Mouse (Mus musculus) lung, adult 2 months (tissue): ENCODE results near the gene Simc1. TPM values are rescaled to one million over a fixed set of nuclear protein-coding genes. Genes with fewer than 3 reads are reported as not detected.
A peak's percentile ranks its signal among the peaks of the same experiment; 100 is the strongest.

ENCODE experiments used
- DNase-seq: peaks from one replicate; pipeline ENCODE4 v3.0.0; 2022
- H3K4me1 ChIP-seq: fragments of 200-500 bp; 2 replicates; pipeline ENCODE4 v1.6.1; 2011; ENCODE audit warnings: low read length; ENCODE audit not compliant: control insufficient read depth, insufficient read depth
- H3K4me3 ChIP-seq: fragments of 200-500 bp; replicated peaks from 2 replicates; pipeline ENCODE3; 2011; ENCODE audit warnings: low read depth, mild to moderate bottlenecking, control low read depth, low read length; ENCODE audit errors: extremely low read depth
- CTCF ChIP-seq: fragments of 200-500 bp; IDR thresholded peaks from 2 replicates; pipeline ENCODE4 v1.5.1; 2011; ENCODE audit warnings: mild to moderate bottlenecking, low read length, control low read depth; ENCODE audit not compliant: insufficient read depth
- POLR2A ChIP-seq: fragments of 200-500 bp; IDR thresholded peaks from 2 replicates; pipeline ENCODE4 v1.6.1; 2011; ENCODE audit warnings: low read depth, mild to moderate bottlenecking, control low read depth, low read length, borderline replicate concordance; ENCODE audit errors: extremely low read depth
- WGBS: fragments of 180-500 bp; shearing (Covaris S2); methylation state at CpG from one replicate; pipeline ENCODE4 v1.1.7; 2018; 5-methylcytosine and 5-hydroxymethylcytosine counted together
- polyA plus RNA-seq: library from polyadenylated mRNA; depleted of rRNA; stranded (reverse); fragments of >200 nt; gene quantifications from 2 replicates; pipeline ENCODE4 v1.2.3, GENCODE M21; 2012; rRNA removed

Gene Simc1
- polyA plus RNA-seq: 4.8 and 5.7 TPM in 2 replicates

GRCm38 (mm10) chr13:54503604-54504521, at the start of gene Simc1:
Gene Simc1 (plus strand): TSS chr13:54503779.
- Histone ChIP-seq H3K4me1 (peaks cover 8% of the 10 kb centered on the region), H3K4me3 (peak within 1 kb of the TSS; percentile 67)
- TF ChIP-seq CTCF: no peak
- peak; percentile 77 for TF ChIP-seq POLR2A
- DNase-seq: peak; percentile 75
- 1% methylated on average over 102 of the region's 105 CpGs for WGBS

GRCm38 (mm10) chr13:54457062-54457461, 46.5 kb upstream of the Simc1 start:
- 68% methylated on average over 2 of the region's 2 CpGs for WGBS
- TF ChIP-seq POLR2A: no peak
- peak; percentile 52 for TF ChIP-seq CTCF
- Histone ChIP-seq H3K4me3 (no peak overlapping the region), H3K4me1 (no peaks in the 10 kb centered on the region)
- DNase-seq: no peak

GRCm38 (mm10) chr13:54459282-54459681, 44.3 kb upstream of the Simc1 start:
- 74% methylated on average over 4 of the region's 4 CpGs for WGBS
- no peak for DNase-seq
- TF ChIP-seq CTCF (no peak), POLR2A (no peak)

GRCm38 (mm10) chr13:54468098-54469011, 35.2 kb upstream of the Simc1 start, which contains the start of gene Thoc3:
Gene Thoc3 (minus strand): TSS chr13:54468849.
- WGBS: under 1% methylated on average over 67 of the region's 67 CpGs
- TF ChIP-seq CTCF: no peak
- peak; percentile 47; the same call in 1 of the 2 replicates for TF ChIP-seq POLR2A
- H3K4me1 ChIP-seq: peaks cover 2% of the 10 kb centered on the region; the same call in 1 of the 2 replicates
- H3K4me3 ChIP-seq: peak within 1 kb of the TSS; percentile 89
- peak; percentile 86 for DNase-seq

More at GRCm38 (mm10) chr13:54459282-54459681, 44.3 kb upstream of the Simc1 start:
- Histone ChIP-seq H3K4me3 (no peak overlapping the region), H3K4me1 (no peaks in the 10 kb centered on the region)

- TF ChIP-seq CTCF (no peak), POLR2A (no peak)
- Histone ChIP-seq H3K4me3 (peak overlapping the region; percentile 41), H3K4me1 (peaks cover 2% of the 10 kb centered on the region; the same call in 1 of the 2 replicates)
- DNase-seq: no peak
- 11% methylated on average over 4 of the region's 4 CpGs for WGBS
Observed at GRCm38 (mm10) chr13:54469012-54469354, 34.6 kb upstream of the Simc1 start.

GRCm38 (mm10) chr13:54471967-54472366, 31.6 kb upstream of the Simc1 start:
- WGBS: 76% methylated on average over 4 of the region's 4 CpGs
- TF ChIP-seq CTCF: no peak
- no peak for DNase-seq
- H3K4me1 ChIP-seq: peaks cover 2% of the 10 kb centered on the region; the same call in 1 of the 2 replicates
- no peak overlapping the region for H3K4me3 ChIP-seq

GRCm38 (mm10) chr13:54474996-54475395, 28.6 kb upstream of the Simc1 start:
- no peak for DNase-seq
- 61% methylated on average over 2 of the region's 2 CpGs for WGBS
- Histone ChIP-seq H3K4me3 (no peak overlapping the region), H3K4me1 (no peaks in the 10 kb centered on the region)
- TF ChIP-seq POLR2A (no peak), CTCF (no peak)

GRCm38 (mm10) chr13:54475702-54476101, 27.9 kb upstream of the Simc1 start:
- Histone ChIP-seq H3K4me1 (no peaks in the 10 kb centered on the region), H3K4me3 (no peak overlapping the region)
- TF ChIP-seq CTCF (no peak), POLR2A (no peak)
- DNase-seq: no peak
- WGBS: 68% methylated on average over 5 of the region's 5 CpGs

GRCm38 (mm10) chr13:54479286-54479685, 24.3 kb upstream of the Simc1 start:
- DNase-seq: no peak
- TF ChIP-seq CTCF (no peak), POLR2A (no peak)
- H3K4me3 ChIP-seq: no peak overlapping the region
- H3K4me1 ChIP-seq: no peaks in the 10 kb centered on the region
- 41% methylated on average over 3 of the region's 3 CpGs for WGBS
